Mouse (Mus musculus): ENCODE results near the gene Ldlrad1. TPM values are rescaled to one million over a fixed set of nuclear protein-coding genes. Genes with fewer than 3 reads are reported as not detected.

Gene Ldlrad1
- not detected in 2 replicates for polyA plus RNA-seq (2012; rRNA removed)
- polyA plus RNA-seq (2014; fragmentation: Nextera tagmentation; extraction: Ambion mirVana) = not detected in 2 replicates

- H3K36me3 ChIP-seq (replicated peaks; ENCODE audit: control insufficient read depth, insufficient read depth, low read depth) = peaks cover 2% of the 10 kb centered on the region; the same call in 1 of the 2 replicates
- 80% methylated on average over 3 of the region's 3 CpGs for WGBS (ENCODE audit: insufficient replicate concordance)
- no peaks in the 10 kb centered on the region for H3K27me3 ChIP-seq (ENCODE audit: control insufficient read depth, insufficient read depth, low read length)
- DNase-seq (ENCODE audit: low read depth in 3 of 3, low spot score in 3 of 3) (no peak), ATAC-seq (ENCODE audit: insufficient read depth) (no peak)
- H3K27ac ChIP-seq = no peak within 1 kb of the TSS
- no peak within 1 kb of the TSS for H3K9ac ChIP-seq (replicated peaks)
- no peak for TF ChIP-seq EP300 (IDR thresholded peaks at IDR 0.05; ENCODE audit: low read depth)
- TF ChIP-seq CTCF (IDR thresholded peaks at IDR 0.05; ENCODE audit: low read depth) = no peak
- no peak within 1 kb of the TSS for H3K4me3 ChIP-seq (ENCODE audit: insufficient read depth in 1 of 2, low read depth in 2 of 2, low read length in 2 of 2)
- H3K4me1 ChIP-seq (replicated peaks; ENCODE audit: control insufficient read depth in 2 of 2, insufficient read depth in 2 of 2, low read length in 1 of 2) = peaks cover 4 to 13% of the 10 kb centered on the region in 2 experiments
- no peaks in the 10 kb centered on the region for H3K9me3 ChIP-seq (ENCODE audit: control insufficient read depth, low read length)
- H3K4me2 ChIP-seq (ENCODE audit: low read depth) = no peak within 1 kb of the TSS
Measured at GRCm38 (mm10) chr4:107208880-107209279, at the start of gene Ldlrad1. TSS of gene Ldlrad1 (plus strand) at chr4:107209180.

DNA sequence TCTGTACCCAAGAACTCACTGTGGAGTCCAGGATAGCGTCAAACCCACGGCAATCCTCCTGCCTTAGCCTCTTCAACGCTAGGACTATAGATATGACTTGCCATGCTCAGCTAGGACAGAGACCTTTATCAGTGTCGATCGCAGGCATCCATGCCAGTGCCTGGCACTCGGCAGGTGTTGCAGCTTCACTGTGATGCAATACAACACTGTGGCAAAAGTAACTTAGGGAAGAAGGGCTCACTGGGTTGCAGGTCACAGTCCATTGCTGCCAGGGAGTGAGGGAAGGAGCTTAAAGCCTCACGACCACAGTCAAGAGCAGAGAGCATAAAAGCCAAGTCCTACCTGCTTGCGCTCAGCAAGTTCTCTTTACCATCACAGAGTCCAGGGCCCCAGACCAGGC, 48.8 kb upstream of the Ldlrad1 start:
- 83% methylated on average over 8 of the region's 8 CpGs for WGBS (ENCODE audit: insufficient replicate concordance)
- H3K36me3 ChIP-seq (replicated peaks; ENCODE audit: control insufficient read depth, insufficient read depth, low read depth) = peaks cover 3% of the 10 kb centered on the region

DNA sequence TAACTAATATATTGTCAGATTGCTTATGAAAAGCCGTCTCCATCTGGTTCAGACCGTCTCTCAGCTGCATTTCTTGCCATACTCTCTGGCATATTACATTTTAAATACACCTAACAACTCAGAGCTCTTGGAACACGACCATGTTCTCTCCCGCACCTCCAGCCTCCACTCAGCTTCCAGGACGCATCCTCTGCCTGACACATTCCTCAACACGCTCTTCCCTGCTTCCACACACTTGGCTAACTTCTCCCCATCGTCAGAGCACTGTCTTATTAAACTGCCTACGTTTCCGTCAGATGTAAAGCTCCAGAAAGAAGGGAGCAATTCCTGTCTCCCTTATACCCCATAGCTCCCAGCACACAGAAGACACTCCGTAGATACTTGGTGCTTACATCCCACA, 45.6 kb upstream of the Ldlrad1 start:
- Histone ChIP-seq H3K4me2 (ENCODE audit: low read depth) (no peak overlapping the region), H3K36me3 (replicated peaks; ENCODE audit: control insufficient read depth, insufficient read depth, low read depth) (peaks cover 3% of the 10 kb centered on the region), H3K9ac (replicated peaks) (no peak overlapping the region), H3K4me1 (replicated peaks; ENCODE audit: control insufficient read depth in 2 of 2, insufficient read depth in 2 of 2, low read length in 1 of 2) (no peaks in the 10 kb centered on the region), H3K27ac (no peak overlapping the region), H3K9me3 (ENCODE audit: control insufficient read depth, low read length) (no peaks in the 10 kb centered on the region), H3K4me3 (ENCODE audit: insufficient read depth in 1 of 2, low read depth in 2 of 2, low read length in 2 of 2) (no peak overlapping the region), H3K27me3 (ENCODE audit: control insufficient read depth, insufficient read depth, low read length) (no peaks in the 10 kb centered on the region)
- WGBS (ENCODE audit: insufficient replicate concordance) = 81% methylated on average over 10 of the region's 10 CpGs
- no peak for ATAC-seq (ENCODE audit: insufficient read depth)
- TF ChIP-seq CTCF (IDR thresholded peaks at IDR 0.05; ENCODE audit: low read depth) (no peak), EP300 (IDR thresholded peaks at IDR 0.05; ENCODE audit: low read depth) (no peak)
- DNase-seq (ENCODE audit: low read depth in 3 of 3, low spot score in 3 of 3) = no peak

More for the DNA sequence above, 48.8 kb upstream of the Ldlrad1 start:
- no peak for TF ChIP-seq CTCF (IDR thresholded peaks at IDR 0.05; ENCODE audit: low read depth)
- TF ChIP-seq EP300 (IDR thresholded peaks at IDR 0.05; ENCODE audit: low read depth) = no peak
- H3K27me3 ChIP-seq (ENCODE audit: control insufficient read depth, insufficient read depth, low read length) = no peaks in the 10 kb centered on the region
- H3K4me3 ChIP-seq (ENCODE audit: insufficient read depth in 1 of 2, low read depth in 2 of 2, low read length in 2 of 2) = no peak overlapping the region
- no peak overlapping the region for H3K9ac ChIP-seq (replicated peaks)
- H3K9me3 ChIP-seq (ENCODE audit: control insufficient read depth, low read length) = no peaks in the 10 kb centered on the region
- no peak overlapping the region for H3K27ac ChIP-seq
- DNase-seq (ENCODE audit: low read depth in 3 of 3, low spot score in 3 of 3) (no peak), ATAC-seq (ENCODE audit: insufficient read depth) (no peak)
- H3K4me2 ChIP-seq (ENCODE audit: low read depth) = no peak overlapping the region
- H3K4me1 ChIP-seq (replicated peaks; ENCODE audit: control insufficient read depth in 2 of 2, insufficient read depth in 2 of 2, low read length in 1 of 2) = peaks cover 0 to 7% of the 10 kb centered on the region in 2 experiments; a peak in 2 of 4 replicates

DNA sequence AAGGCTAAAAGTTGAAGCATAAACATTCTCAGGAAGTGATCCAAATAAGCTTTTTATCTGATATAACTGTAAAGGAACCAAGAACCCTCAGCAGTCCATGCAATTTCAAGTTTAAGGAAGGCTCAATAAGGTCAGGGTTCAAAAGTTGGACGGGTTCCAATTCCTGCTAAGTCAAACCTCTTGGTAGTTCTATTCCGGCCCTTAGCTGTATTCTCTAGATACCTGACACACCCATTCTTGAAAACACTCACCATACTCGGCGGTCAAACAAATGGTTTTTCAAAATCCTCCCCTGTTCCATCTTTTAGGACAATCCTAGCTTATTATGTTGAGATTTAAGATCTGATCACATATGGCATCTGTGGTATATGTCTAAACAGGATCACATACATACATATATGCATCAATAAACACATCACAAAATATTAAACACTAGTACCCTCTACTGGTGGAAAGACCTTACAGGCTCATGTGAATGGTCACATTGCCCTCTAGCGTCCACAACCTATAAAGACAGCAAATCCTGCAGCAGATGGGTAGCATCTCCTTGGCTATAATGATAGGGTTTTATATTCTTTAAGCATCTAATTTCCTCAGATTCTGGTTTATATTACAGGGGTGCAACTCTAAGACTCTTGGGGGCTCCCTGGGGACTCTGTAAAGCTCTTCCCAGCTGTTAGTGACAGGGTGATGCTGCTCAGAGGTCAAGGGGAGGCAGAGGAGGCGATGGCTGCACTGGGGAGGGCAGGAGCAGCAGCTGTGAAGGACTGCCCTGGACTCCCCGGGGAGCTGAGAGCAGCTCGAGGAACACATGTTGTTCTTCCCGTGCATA, 45.0 kb upstream of the Ldlrad1 start:
- Histone ChIP-seq H3K4me2 (ENCODE audit: low read depth) (no peak overlapping the region), H3K4me3 (ENCODE audit: insufficient read depth in 1 of 2, low read depth in 2 of 2, low read length in 2 of 2) (no peak overlapping the region), H3K36me3 (replicated peaks; ENCODE audit: control insufficient read depth, insufficient read depth, low read depth) (peaks cover 3% of the 10 kb centered on the region), H3K27me3 (ENCODE audit: control insufficient read depth, insufficient read depth, low read length) (no peaks in the 10 kb centered on the region), H3K4me1 (replicated peaks; ENCODE audit: control insufficient read depth in 2 of 2, insufficient read depth in 2 of 2, low read length in 1 of 2) (no peaks in the 10 kb centered on the region), H3K27ac (no peak overlapping the region), H3K9me3 (ENCODE audit: control insufficient read depth, low read length) (no peaks in the 10 kb centered on the region), H3K9ac (replicated peaks) (no peak overlapping the region)
- 48% methylated on average over 9 of the region's 9 CpGs for WGBS (ENCODE audit: insufficient replicate concordance)
- ATAC-seq (ENCODE audit: insufficient read depth) = peak; percentile 31; the same call in 1 of the 2 replicates
- DNase-seq (ENCODE audit: low read depth in 3 of 3, low spot score in 3 of 3) = peak; percentile 56 to 68 (median 60)
- no peak for TF ChIP-seq EP300 (IDR thresholded peaks at IDR 0.05; ENCODE audit: low read depth)
- TF ChIP-seq CTCF (IDR thresholded peaks at IDR 0.05; ENCODE audit: low read depth) = peak; percentile 91

DNA sequence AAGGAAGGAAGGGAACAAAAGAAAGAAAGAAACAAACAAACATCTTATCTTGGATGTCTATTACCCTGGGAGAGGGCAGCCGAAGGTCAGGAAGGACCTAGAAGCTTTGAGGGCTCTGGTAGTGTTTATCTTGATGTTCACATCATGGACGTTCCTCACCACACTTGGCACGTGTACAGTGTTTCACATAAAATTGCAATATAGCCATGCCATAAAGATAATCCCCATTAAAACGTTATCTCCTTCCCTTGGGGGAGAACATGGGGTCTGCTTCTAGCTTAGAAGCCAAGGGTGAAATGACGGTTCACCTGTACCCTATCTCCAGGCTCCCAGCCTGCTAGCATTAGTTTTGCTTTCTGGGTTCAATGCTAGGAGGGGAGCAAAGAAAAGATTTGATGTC, 42.3 kb upstream of the Ldlrad1 start:
- H3K9me3 ChIP-seq (ENCODE audit: control insufficient read depth, low read length) = no peaks in the 10 kb centered on the region
- no peaks in the 10 kb centered on the region for H3K27me3 ChIP-seq (ENCODE audit: control insufficient read depth, insufficient read depth, low read length)
- H3K4me1 ChIP-seq (replicated peaks; ENCODE audit: control insufficient read depth in 2 of 2, insufficient read depth in 2 of 2, low read length in 1 of 2) = no peaks in the 10 kb centered on the region
- H3K27ac ChIP-seq = no peak overlapping the region
- ATAC-seq (ENCODE audit: insufficient read depth) (no peak), DNase-seq (ENCODE audit: low read depth in 3 of 3, low spot score in 3 of 3) (no peak)
- TF ChIP-seq CTCF (IDR thresholded peaks at IDR 0.05; ENCODE audit: low read depth) = no peak
- no peak for TF ChIP-seq EP300 (IDR thresholded peaks at IDR 0.05; ENCODE audit: low read depth)
- peaks cover 6% of the 10 kb centered on the region for H3K36me3 ChIP-seq (replicated peaks; ENCODE audit: control insufficient read depth, insufficient read depth, low read depth)
- no peak overlapping the region for H3K4me2 ChIP-seq (ENCODE audit: low read depth)
- WGBS (ENCODE audit: insufficient replicate concordance) = 61% methylated on average over 5 of the region's 5 CpGs
- no peak overlapping the region for H3K4me3 ChIP-seq (ENCODE audit: insufficient read depth in 1 of 2, low read depth in 2 of 2, low read length in 2 of 2)
- H3K9ac ChIP-seq (replicated peaks) = no peak overlapping the region

Measured in liver, embryonic 14.5 days (tissue).